Mouse (Mus musculus): ENCODE data around the gene Pcolce2.

DNA sequence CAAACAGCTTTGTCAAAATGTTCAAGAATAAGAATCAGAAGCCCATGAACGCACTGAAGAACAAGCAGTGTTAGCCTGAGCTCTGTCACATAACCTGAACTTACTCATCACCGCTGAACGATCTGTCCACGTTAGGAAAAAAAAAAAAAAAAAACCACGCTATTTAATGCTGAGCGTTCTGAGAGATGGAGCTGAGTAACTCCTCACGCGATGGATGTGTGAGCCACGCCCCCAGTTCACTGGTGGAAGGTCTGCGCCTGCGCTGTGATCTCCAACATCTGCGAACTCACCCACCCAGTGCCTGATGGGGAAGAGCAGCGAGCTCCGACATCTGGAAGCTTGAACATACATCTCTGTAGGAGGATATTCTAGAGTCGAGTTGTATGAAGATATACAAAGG, 57.6 kb downstream of the Pcolce2 start:
- TF ChIP-seq CTCF (IDR thresholded peaks at IDR 0.05; ENCODE audit: borderline replicate concordance, insufficient read depth, low read depth, low read length) (no peak), POLR2A (IDR thresholded peaks at IDR 0.05; ENCODE audit: borderline replicate concordance, insufficient read depth, low read length) (no peak)
